Mouse (Mus musculus) layer of hippocampus, adult 18-20 months (tissue): Measurements from ENCODE around the gene Sowaha. TPM values are rescaled to one million over a fixed set of nuclear protein-coding genes. Genes with fewer than 3 reads are reported as not detected.
A peak's percentile ranks its signal among the peaks of the same experiment; 100 is the strongest.

Source experiments
- DNase-seq, 2 experiments: peaks; one replicate each; pipeline ENCODE4 v3.0.0; 2022; ENCODE audit warnings: low spot score in 2 of 2
- total RNA-seq, 2 experiments: library from RNA; stranded (reverse); gene quantifications; 2 replicates each; pipeline ENCODE4 v1.2.3; 2021

Sowaha gene
- total RNA-seq, 2 experiments from 2014 or later: 144 to 146 TPM

GRCm38 (mm10) chr11:53507098-53507805 lies 27.2 kb upstream of the Sowaha start:
- DNase-seq: no peak

DNA sequence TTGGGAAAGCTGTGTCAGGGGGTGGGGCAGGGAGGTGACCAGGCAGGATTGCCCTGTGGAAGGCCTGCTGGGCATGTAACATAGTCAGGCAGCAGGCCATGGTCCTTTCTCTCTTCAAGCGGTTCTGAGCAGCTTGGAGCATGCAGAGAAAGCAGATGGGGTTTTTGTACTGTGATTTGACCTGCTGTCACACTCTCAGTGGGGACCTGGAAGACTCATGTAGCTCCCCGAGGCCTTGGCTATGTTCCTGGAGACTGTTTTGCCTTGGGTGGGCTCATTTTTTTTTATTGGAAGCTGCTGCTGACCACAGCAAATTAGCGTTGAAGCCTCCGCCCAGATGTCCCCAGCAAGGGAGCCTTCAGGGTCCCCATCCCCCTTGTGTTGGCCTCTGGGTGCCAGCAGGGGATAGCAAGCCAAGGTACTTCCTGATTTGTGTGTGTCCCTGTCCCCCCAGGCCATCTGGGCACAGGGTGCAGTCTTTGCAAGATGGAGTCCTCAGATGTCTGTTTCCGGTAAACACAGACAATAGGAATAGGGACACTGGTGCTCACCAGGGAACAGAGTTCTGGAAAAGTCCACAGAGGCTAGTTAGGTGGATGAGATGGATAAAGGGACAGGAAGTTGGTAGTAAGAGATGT lies 25.1 kb upstream of the Sowaha start:
- DNase-seq: no peak

GRCm38 (mm10) chr11:53504376-53504775 lies 24.3 kb upstream of the Sowaha start:
- no peak for DNase-seq

DNA sequence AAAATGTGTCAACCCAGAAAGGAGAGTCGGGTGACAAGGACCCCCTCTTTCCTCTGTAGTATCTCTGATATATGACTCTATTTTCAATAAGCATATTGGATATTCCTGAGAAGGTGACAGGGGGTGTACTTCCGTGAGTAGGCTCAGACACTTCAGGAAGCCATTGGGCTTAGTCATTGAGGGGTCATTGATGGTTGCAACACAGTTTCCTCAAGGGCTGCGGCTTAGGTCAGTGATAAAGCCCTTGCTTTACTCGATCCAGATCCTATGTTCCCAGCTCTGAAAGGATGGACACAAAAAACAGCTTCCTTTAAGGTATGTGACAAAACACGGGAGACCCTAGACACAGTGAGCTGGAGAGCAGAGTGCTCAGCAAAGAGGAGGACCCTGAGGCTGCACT lies 23.7 kb upstream of the Sowaha start:
- no peak for DNase-seq

DNA sequence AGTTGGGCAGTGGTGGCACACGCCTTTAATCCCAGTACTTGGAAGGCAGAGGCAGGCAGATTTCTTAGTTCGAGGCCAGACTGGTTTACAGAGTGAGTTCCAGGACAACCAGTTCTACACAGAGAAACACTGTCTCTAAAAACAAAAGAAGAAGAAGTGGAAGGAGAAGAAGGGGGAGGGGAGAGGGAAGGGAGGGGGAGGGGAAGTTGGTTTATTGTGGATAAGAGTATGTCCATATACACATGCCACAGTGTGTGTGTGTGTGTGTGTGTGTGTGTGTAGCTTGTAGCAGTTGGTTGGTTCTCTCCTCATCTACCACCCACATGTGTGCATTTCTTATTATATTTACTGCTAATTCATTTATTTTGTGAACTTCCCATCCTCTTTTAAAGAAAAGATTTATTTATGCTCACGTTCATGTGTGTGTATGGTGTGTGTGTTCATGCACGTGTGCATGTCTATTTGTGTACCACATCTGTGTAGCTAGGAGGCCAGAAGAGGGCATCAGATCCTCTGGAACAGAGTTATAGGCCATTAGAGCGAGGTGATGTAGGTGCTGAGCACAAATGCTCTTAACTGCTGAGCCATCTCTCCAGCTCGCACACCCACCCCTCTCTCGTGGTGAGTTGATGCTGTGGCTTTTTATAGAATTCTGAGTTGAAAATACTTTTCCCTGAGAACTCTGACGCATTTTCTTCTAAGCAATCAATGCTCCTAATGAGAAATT lies 22.1 kb upstream of the Sowaha start:
- DNase-seq: no peak

GRCm38 (mm10) chr11:53500569-53500968 lies 20.5 kb upstream of the Sowaha start:
- DNase-seq: no peak

DNA sequence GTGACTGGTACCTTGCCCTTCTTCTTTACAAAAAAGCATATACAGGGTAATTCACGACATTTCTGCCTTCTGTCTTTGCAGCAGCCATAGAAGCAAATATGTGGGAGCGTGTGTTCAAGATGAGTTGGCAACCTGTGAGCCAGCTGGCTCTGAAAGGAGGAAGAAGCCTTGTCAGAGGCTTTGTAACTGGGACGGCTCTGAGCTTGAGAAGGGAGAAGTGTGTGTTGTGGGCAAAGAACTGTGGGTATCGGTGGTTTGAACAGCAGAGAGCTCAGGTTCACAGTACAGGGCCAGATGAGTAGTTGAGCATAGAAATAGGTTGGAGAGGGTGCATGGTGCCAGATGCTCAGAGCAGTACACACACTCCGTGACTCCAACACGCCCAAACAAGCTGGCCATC lies 16.9 kb upstream of the Sowaha start:
- DNase-seq: peak; percentile 43 to 69

GRCm38 (mm10) chr11:53495417-53495816 lies 15.3 kb upstream of the Sowaha start:
- no peak for DNase-seq

DNA sequence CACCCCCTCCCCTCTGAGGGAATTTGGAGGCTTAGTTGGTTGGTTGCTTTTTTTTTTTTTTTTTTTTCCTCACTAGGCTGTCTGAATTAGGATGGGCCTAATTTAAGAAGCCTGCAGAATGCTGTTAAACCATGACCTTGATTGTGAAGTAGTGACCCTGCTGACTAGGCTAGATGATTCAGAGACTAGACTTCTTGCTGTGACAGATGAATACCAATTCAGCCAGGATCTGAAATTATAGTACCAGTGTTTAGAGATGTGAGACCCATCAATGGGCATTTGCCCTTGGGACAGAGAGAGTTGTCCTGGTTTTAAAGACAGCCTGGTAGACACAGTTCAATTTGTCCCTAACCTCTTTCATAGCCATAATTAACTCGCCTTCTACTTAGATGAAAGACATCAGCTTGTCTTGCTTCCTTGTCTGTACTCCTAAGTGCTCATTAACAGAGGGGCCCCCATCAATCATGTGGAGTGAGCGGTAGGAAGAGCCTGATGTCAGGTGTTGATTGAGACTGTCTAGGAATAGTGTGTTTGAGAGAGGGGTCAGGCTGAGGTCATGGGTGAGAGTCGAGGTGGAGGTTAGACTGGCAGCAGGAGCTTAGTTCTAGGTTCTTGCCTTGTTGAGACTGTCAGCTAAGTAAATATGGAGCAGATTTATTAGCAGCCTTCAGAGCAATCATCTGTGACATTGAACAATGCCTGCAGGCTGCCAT lies 13.3 kb upstream of the Sowaha start:
- no peak for DNase-seq

- DNase-seq: no peak
These were observed 11.9 kb upstream of the Sowaha start for GRCm38 (mm10) chr11:53491954-53492401.

- no peak for DNase-seq
These were observed 9.3 kb upstream of the Sowaha start for GRCm38 (mm10) chr11:53489421-53489820.

GRCm38 (mm10) chr11:53489007-53489406 lies 8.9 kb upstream of the Sowaha start:
- no peak for DNase-seq

DNA sequence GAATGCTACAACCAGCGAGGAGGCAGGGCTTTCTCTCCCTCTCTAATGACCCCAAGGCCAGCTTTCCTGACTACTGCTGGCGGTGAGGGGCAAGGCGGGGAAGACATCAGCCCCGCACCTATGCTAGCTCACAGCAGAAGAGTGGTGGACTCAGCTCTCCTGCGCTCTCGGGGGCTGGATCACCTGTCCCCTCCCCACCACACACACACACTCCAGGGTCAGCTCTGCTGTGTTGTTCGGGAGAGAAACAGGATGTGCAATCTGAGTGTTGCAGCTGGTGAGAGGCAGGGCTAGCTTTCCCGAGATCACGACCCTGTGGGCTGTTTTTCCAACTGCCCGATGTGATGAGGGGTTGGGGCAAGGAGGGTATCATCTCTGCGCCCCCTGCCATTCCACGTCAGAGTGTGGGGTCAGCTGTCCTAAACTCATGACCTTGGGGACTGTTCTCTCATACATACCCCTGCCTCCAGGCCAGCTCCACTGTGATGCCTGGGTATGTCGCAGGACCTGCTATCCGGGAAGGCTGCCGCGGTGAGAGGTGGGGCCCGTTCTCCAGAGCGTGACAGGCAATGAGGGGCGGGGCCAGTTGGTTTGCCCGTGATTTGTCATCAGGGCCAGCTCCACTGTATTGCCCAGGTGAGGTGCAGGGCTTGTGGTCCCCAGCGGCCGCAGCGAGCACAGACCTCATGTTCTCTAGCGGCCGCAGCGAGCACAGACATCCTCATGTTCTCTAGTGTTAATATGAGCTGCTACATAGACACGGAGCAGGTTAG lies 6.9 kb upstream of the Sowaha start:
- DNase-seq: no peak

GRCm38 (mm10) chr11:53486351-53486750 lies 6.3 kb upstream of the Sowaha start:
- no peak for DNase-seq

DNA sequence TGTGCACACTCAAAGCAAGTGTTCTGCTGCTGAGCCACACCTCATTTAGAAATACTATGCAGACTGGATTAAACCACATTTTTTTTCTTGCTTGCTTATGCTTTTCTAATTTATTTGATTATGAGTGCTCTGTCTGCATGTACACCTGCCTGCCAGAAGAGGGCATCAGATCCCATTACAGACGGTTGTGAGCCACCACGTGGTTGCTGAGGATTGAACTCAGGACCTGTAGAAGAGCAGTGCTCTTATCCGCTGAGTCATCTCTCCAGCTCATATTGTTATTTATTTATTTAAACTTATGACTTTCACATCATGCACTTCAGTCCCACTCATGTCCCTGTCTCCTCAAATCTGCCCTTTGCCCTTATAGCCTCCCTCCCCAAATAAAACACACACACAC lies 5.6 kb upstream of the Sowaha start:
- no peak for DNase-seq

GRCm38 (mm10) chr11:53483159-53483891 lies 3.3 kb upstream of the Sowaha start:
- no peak for DNase-seq

DNA sequence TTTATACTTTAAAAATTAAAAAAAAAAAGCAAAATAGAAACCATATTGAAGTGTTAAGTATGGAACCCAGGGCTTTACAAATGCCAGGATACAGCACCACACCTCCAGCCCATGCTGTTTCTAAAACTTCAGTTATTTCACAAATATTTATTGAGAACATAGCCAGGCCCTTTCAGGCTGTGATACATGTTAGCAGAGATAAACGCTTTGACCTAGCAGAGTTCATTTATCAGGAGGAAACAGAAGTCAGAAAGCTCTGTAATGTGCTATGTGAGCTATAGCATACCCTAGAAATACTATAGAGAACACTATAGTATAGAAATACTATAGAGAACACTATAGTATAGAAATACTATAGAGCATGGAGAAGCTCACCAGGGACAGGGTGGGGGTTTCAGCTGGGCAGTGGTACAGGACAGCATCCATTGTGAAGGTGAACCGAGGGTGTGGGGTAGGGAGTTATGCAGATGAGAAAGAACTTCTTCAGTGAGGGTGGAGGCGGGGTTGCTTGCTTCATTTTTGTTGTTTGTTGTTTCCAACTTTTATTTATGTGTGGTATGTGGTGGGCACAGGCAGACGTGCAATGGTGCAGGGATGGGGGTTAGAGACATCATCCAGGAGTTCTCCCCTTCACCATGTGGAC lies 1.1 kb upstream of the Sowaha start:
- DNase-seq: no peak

DNA sequence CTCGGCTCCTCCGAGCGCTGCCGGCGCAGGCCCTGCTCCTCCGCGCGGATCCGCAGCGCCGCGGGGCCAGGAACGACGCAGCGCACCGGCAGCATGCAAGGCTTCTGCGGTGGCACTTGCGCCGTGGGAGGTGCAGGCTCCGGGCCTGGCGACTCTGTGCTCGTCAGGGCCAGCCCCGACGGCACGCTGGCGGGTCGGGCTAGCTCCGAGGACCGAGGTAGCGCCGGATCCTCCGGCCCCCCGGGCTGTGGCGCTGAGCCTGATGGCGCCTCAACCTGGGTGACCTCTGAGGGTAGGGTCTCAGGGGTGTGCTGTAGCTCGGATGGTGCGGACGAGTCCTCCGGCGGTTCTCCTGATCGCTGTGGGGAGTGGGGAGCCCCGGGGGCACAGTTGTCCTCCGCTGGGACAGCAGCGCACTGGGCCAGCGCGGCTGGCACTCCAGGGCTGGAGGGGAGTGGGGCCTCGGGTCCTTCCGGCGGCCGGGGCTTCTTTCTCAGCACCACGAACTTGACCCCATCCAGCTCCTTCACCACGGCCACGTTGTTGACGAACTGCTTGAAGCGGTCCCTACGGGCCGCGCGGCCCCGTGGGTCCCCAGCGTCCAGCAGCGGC lies 797 bp downstream of the Sowaha start:
- DNase-seq: peak in 1 of 2 experiments; percentile 60
